Mouse (Mus musculus): ENCODE results near the gene Prr3. TPM values are rescaled to one million over a fixed set of nuclear protein-coding genes. Genes with fewer than 3 reads are reported as not detected.
"Not testable (repeated sequence)": the region's sequence is repeated elsewhere in the genome, so short reads cannot be mapped to it uniquely, and the experiment has no call there.

The Prr3 gene
- polyA plus RNA-seq, 1 experiment from 2014 or later = 50.8 TPM

- Histone ChIP-seq H3K4me1 (replicated peaks; ENCODE audit: control insufficient read depth, insufficient read depth, low read length) (no peaks in the 10 kb centered on the region), H3K4me3 (ENCODE audit: low read depth, low read length) (no peak overlapping the region), H3K4me2 (ENCODE audit: low read depth, low read length, severe bottlenecking) (no peak overlapping the region), H3K9me3 (ENCODE audit: control insufficient read depth, low read length) (no peaks in the 10 kb centered on the region), H3K9ac (ENCODE audit: low read length) (no peak overlapping the region), H3K27ac (ENCODE audit: low read depth, low read length) (no peak overlapping the region), H3K27me3 (ENCODE audit: control insufficient read depth, insufficient read depth, low read length) (no peaks in the 10 kb centered on the region), H3K36me3 (ENCODE audit: control insufficient read depth, insufficient read depth, low read length) (no peaks in the 10 kb centered on the region)
- DNase-seq (ENCODE audit: low spot score) (no peak), ATAC-seq (replicated peaks; ENCODE audit: low FRiP score) (no peak)
- WGBS = 95% methylated on average over 1 of the region's 1 CpGs
These were observed 41.3 kb upstream of the Prr3 start for GRCm38 (mm10) chr17:36021309-36021708.

- Histone ChIP-seq H3K27me3 (ENCODE audit: control insufficient read depth, insufficient read depth, low read length) (no peaks in the 10 kb centered on the region), H3K4me3 (ENCODE audit: low read depth, low read length) (no peak within 1 kb of the TSS), H3K4me1 (replicated peaks; ENCODE audit: control insufficient read depth, insufficient read depth, low read length) (no peaks in the 10 kb centered on the region), H3K27ac (ENCODE audit: low read depth, low read length) (no peak within 1 kb of the TSS; the same call in 1 of the 2 replicates), H3K36me3 (ENCODE audit: control insufficient read depth, insufficient read depth, low read length) (no peaks in the 10 kb centered on the region), H3K9me3 (ENCODE audit: control insufficient read depth, low read length) (no peaks in the 10 kb centered on the region), H3K4me2 (ENCODE audit: low read depth, low read length, severe bottlenecking) (no peak within 1 kb of the TSS), H3K9ac (ENCODE audit: low read length) (no peak within 1 kb of the TSS)
- 41% methylated on average over 15 of the region's 15 CpGs for WGBS
- DNase-seq (ENCODE audit: low spot score) (no peak), ATAC-seq (replicated peaks; ENCODE audit: low FRiP score) (no peak)
These were observed 40.4 kb upstream of the Prr3 start, which contains the start of gene H2-T24 for GRCm38 (mm10) chr17:36020191-36021073. H2-T24 (minus strand) TSS chr17:36020560.

- Histone ChIP-seq H3K4me1 (replicated peaks; ENCODE audit: control insufficient read depth, insufficient read depth, low read length) (no peaks in the 10 kb centered on the region), H3K36me3 (ENCODE audit: control insufficient read depth, insufficient read depth, low read length) (no peaks in the 10 kb centered on the region; the same call in 1 of the 2 replicates), H3K4me3 (ENCODE audit: low read depth, low read length) (no peak overlapping the region), H3K27me3 (ENCODE audit: control insufficient read depth, insufficient read depth, low read length) (no peaks in the 10 kb centered on the region), H3K9me3 (ENCODE audit: control insufficient read depth, low read length) (no peaks in the 10 kb centered on the region), H3K4me2 (ENCODE audit: low read depth, low read length, severe bottlenecking) (no peak overlapping the region), H3K27ac (ENCODE audit: low read depth, low read length) (no peak overlapping the region), H3K9ac (ENCODE audit: low read length) (no peak overlapping the region)
- ATAC-seq (replicated peaks; ENCODE audit: low FRiP score) (no peak), DNase-seq (ENCODE audit: low spot score) (no peak)
- WGBS = 71% methylated on average over 3 of the region's 3 CpGs
These were observed 39.5 kb upstream of the Prr3 start for GRCm38 (mm10) chr17:36019519-36019918.

- Histone ChIP-seq H3K27me3 (ENCODE audit: control insufficient read depth, insufficient read depth, low read length) (no peaks in the 10 kb centered on the region), H3K36me3 (ENCODE audit: control insufficient read depth, insufficient read depth, low read length) (no peaks in the 10 kb centered on the region; the same call in 1 of the 2 replicates), H3K27ac (ENCODE audit: low read depth, low read length) (no peak overlapping the region), H3K4me1 (replicated peaks; ENCODE audit: control insufficient read depth, insufficient read depth, low read length) (no peaks in the 10 kb centered on the region), H3K4me3 (ENCODE audit: low read depth, low read length) (no peak overlapping the region), H3K4me2 (ENCODE audit: low read depth, low read length, severe bottlenecking) (no peak overlapping the region), H3K9me3 (ENCODE audit: control insufficient read depth, low read length) (no peaks in the 10 kb centered on the region), H3K9ac (ENCODE audit: low read length) (no peak overlapping the region)
- DNase-seq (ENCODE audit: low spot score) = no peak
- WGBS = 64% methylated on average over 2 of the region's 2 CpGs
- ATAC-seq (replicated peaks; ENCODE audit: low FRiP score) = no peak
These were observed 38.9 kb upstream of the Prr3 start for GRCm38 (mm10) chr17:36018979-36019378.

GRCm38 (mm10) chr17:36017046-36017445 lies 37.0 kb upstream of the Prr3 start:
- H3K36me3 ChIP-seq (ENCODE audit: control insufficient read depth, insufficient read depth, low read length) = no peaks in the 10 kb centered on the region; the same call in 1 of the 2 replicates
- no peak for ATAC-seq (replicated peaks; ENCODE audit: low FRiP score)
- H3K9ac ChIP-seq (ENCODE audit: low read length) = no peak overlapping the region
- no peaks in the 10 kb centered on the region for H3K9me3 ChIP-seq (ENCODE audit: control insufficient read depth, low read length)
- no peak for DNase-seq (ENCODE audit: low spot score)
- H3K27me3 ChIP-seq (ENCODE audit: control insufficient read depth, insufficient read depth, low read length) = no peaks in the 10 kb centered on the region
- H3K4me1 ChIP-seq (replicated peaks; ENCODE audit: control insufficient read depth, insufficient read depth, low read length) = no peaks in the 10 kb centered on the region
- H3K4me2 ChIP-seq (ENCODE audit: low read depth, low read length, severe bottlenecking) = no peak overlapping the region
- no peak overlapping the region for H3K4me3 ChIP-seq (ENCODE audit: low read depth, low read length)
- 91% methylated on average over 5 of the region's 5 CpGs for WGBS
- no peak overlapping the region for H3K27ac ChIP-seq (ENCODE audit: low read depth, low read length)

GRCm38 (mm10) chr17:36014977-36015376 lies 34.9 kb upstream of the Prr3 start:
- WGBS = 93% methylated on average over 5 of the region's 5 CpGs
- Histone ChIP-seq H3K36me3 (ENCODE audit: control insufficient read depth, insufficient read depth, low read length) (no peaks in the 10 kb centered on the region; the same call in 1 of the 2 replicates), H3K4me2 (ENCODE audit: low read depth, low read length, severe bottlenecking) (no peak overlapping the region), H3K4me3 (ENCODE audit: low read depth, low read length) (no peak overlapping the region), H3K9ac (ENCODE audit: low read length) (no peak overlapping the region), H3K9me3 (ENCODE audit: control insufficient read depth, low read length) (no peaks in the 10 kb centered on the region), H3K27ac (ENCODE audit: low read depth, low read length) (no peak overlapping the region), H3K4me1 (replicated peaks; ENCODE audit: control insufficient read depth, insufficient read depth, low read length) (no peaks in the 10 kb centered on the region), H3K27me3 (ENCODE audit: control insufficient read depth, insufficient read depth, low read length) (no peaks in the 10 kb centered on the region)
- no peak for DNase-seq (ENCODE audit: low spot score)
- ATAC-seq (replicated peaks; ENCODE audit: low FRiP score) = no peak

- DNase-seq (ENCODE audit: low spot score); H3K4me1 ChIP-seq (replicated peaks; ENCODE audit: control insufficient read depth, insufficient read depth, low read length); H3K4me3 ChIP-seq (ENCODE audit: low read depth, low read length); H3K27ac ChIP-seq (ENCODE audit: low read depth, low read length); H3K27me3 ChIP-seq (ENCODE audit: control insufficient read depth, insufficient read depth, low read length); H3K4me2 ChIP-seq (ENCODE audit: low read depth, low read length, severe bottlenecking); H3K9ac ChIP-seq (ENCODE audit: low read length); ATAC-seq (replicated peaks; ENCODE audit: low FRiP score); H3K9me3 ChIP-seq (ENCODE audit: control insufficient read depth, low read length); H3K36me3 ChIP-seq (ENCODE audit: control insufficient read depth, insufficient read depth, low read length): not testable (repeated sequence)
- WGBS = 95% methylated on average over 7 of the region's 7 CpGs
These were observed 24.4 kb upstream of the Prr3 start for GRCm38 (mm10) chr17:36004409-36004808.

GRCm38 (mm10) chr17:36003331-36003730 lies 23.3 kb upstream of the Prr3 start:
- WGBS = 91% methylated on average over 7 of the region's 7 CpGs
- no peak overlapping the region for H3K9ac ChIP-seq (ENCODE audit: low read length)
- H3K36me3 ChIP-seq (ENCODE audit: control insufficient read depth, insufficient read depth, low read length) = no peaks in the 10 kb centered on the region; the same call in 1 of the 2 replicates
- ATAC-seq (replicated peaks; ENCODE audit: low FRiP score) = no peak
- no peak overlapping the region for H3K27ac ChIP-seq (ENCODE audit: low read depth, low read length)
- no peaks in the 10 kb centered on the region for H3K27me3 ChIP-seq (ENCODE audit: control insufficient read depth, insufficient read depth, low read length)
- H3K9me3 ChIP-seq (ENCODE audit: control insufficient read depth, low read length) = no peaks in the 10 kb centered on the region; the same call in 1 of the 2 replicates
- H3K4me2 ChIP-seq (ENCODE audit: low read depth, low read length, severe bottlenecking) = no peak overlapping the region
- DNase-seq (ENCODE audit: low spot score) = no peak
- no peak overlapping the region for H3K4me3 ChIP-seq (ENCODE audit: low read depth, low read length)
- H3K4me1 ChIP-seq (replicated peaks; ENCODE audit: control insufficient read depth, insufficient read depth, low read length) = no peaks in the 10 kb centered on the region
